Mouse (Mus musculus): Measurements from ENCODE around the gene Cebpg. TPM values are rescaled to one million over a fixed set of nuclear protein-coding genes. Genes with fewer than 3 reads are reported as not detected.

The Cebpg gene
- total RNA-seq (2023): 10 to 100 TPM; 33.7 to 38.3 TPM

GRCm38 (mm10) chr7:35056436-35056864 is at the start of gene Cebpg:
Gene Cebpg (minus strand): TSS chr7:35056573.

Other genes with a start within 250 kb of the Cebpg start
- not detected for gene Chst8, start 243.9 kb downstream of the Cebpg start, total RNA-seq (2023)
- 10 to 100 TPM; 30.3 to 33.6 TPM for gene Pepd, start 144.2 kb downstream of the Cebpg start, total RNA-seq (2023)
- gene Cebpa, start 62.7 kb upstream of the Cebpg start, total RNA-seq (2023): under 1 TPM in 1 of 2 experiments, not detected in 1; 0.46 TPM
- not detected for gene Slc7a10, start 129.8 kb upstream of the Cebpg start, total RNA-seq (2023)
- gene Lrp3, start 158.9 kb upstream of the Cebpg start, total RNA-seq (2023): not detected

All from B cell, adult 67 days (primary cell).